Mouse (Mus musculus) embryonic facial prominence, embryonic 14.5 days (tissue): ENCODE data around the gene Sele. TPM values are rescaled to one million over a fixed set of nuclear protein-coding genes. Genes with fewer than 3 reads are reported as not detected.

Source experiments
- ATAC-seq: fragments of 200-750 bp; cut with Nextera tagmentation; 2 replicates; pipeline ENCODE4 v1.8.0; 2017; ENCODE audit warnings: low read depth, moderate number of reproducible peaks, moderate TSS enrichment
- DNase-seq: peaks from one replicate; pipeline ENCODE4 v3.0.0-alpha.2; 2015; ENCODE audit warnings: low spot score
- H3K27ac ChIP-seq: fragments of 300-500 bp; sonication (generic); replicated peaks from 2 replicates; pipeline ENCODE4 v1.5.1; 2014; ENCODE audit warnings: low read depth, mild to moderate bottlenecking, low read length, moderate library complexity
- H3K27me3 ChIP-seq: fragments of 300-500 bp; sonication (generic); replicated peaks from 2 replicates; pipeline ENCODE4 v1.6.1; 2014; ENCODE audit warnings: low read length; ENCODE audit not compliant: control insufficient read depth, insufficient read depth
- H3K36me3 ChIP-seq: fragments of 300-500 bp; sonication (generic); 2 replicates; pipeline ENCODE4 v1.6.1; 2014; ENCODE audit warnings: low read length, mixed read lengths; ENCODE audit not compliant: control insufficient read depth, insufficient read depth
- H3K4me1 ChIP-seq: fragments of 300-500 bp; sonication (generic); 2 replicates; pipeline ENCODE4 v1.6.1; 2014; ENCODE audit warnings: antibody characterized with exemption, low read length; ENCODE audit not compliant: control insufficient read depth, insufficient read depth
- H3K4me2 ChIP-seq: fragments of 300-500 bp; sonication (generic); 2 replicates; pipeline ENCODE4 v1.6.1; 2014; ENCODE audit warnings: low read depth, mild to moderate bottlenecking, low read length, moderate library complexity, mixed read lengths
- H3K4me3 ChIP-seq: fragments of 300-500 bp; sonication (generic); 2 replicates; pipeline ENCODE4 v1.5.1; 2014; ENCODE audit warnings: low read depth, mild to moderate bottlenecking, low read length
- H3K9ac ChIP-seq: fragments of 300-500 bp; sonication (generic); 2 replicates; pipeline ENCODE4 v1.6.1; 2014; ENCODE audit warnings: low read depth, mild to moderate bottlenecking, low read length, moderate library complexity, mixed read lengths
- H3K9me3 ChIP-seq: fragments of 300-500 bp; sonication (generic); 2 replicates; pipeline ENCODE4 v1.6.1; 2016; ENCODE audit warnings: low read length; ENCODE audit not compliant: control insufficient read depth
- WGBS: fragments of 180-500 bp; shearing (Covaris S2); extraction: QIAGEN DNeasy Blood & Tissue Kit; methylation state at CpG from one replicate; pipeline ENCODE4 v1.1.7; 2014; 5-methylcytosine and 5-hydroxymethylcytosine counted together
- polyA plus RNA-seq: library from polyadenylated mRNA; unstranded; fragments of >200 nt; fragmentation: Nextera tagmentation; extraction: Ambion mirVana; gene quantifications from 2 replicates; pipeline ENCODE4 v1.2.1, GENCODE M21; 2014

The Sele gene
- polyA plus RNA-seq, 1 experiment from 2014 or later, result 0.25 TPM

DNA sequence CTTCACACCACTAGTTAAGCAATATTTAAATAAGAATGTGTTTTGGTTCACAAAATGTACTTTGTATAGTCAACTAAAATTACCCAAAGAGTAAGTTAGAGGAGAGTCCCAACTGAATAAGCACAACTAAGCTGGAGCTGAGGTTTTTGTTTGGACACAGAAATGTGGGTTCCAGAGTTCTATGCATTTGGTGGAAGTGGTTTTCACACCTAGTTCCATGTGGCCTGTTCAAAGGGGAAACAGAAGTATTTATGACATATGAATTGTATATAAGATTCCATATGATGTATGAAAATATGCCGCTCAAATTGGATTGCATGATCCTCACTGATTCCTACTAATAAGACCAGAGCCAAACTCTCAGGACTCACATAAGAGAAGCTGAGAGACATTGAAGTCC lies 27.4 kb downstream of the Sele start:
- no peaks in the 10 kb centered on the region for H3K4me1 ChIP-seq
- DNase-seq, result no peak
- WGBS, result 84% methylated on average over 1 of the region's 1 CpGs
- H3K27me3 ChIP-seq, result no peaks in the 10 kb centered on the region
- no peak overlapping the region for H3K27ac ChIP-seq
- H3K9me3 ChIP-seq, result no peaks in the 10 kb centered on the region
- H3K4me3 ChIP-seq, result no peak overlapping the region
- H3K9ac ChIP-seq, result no peak overlapping the region
- H3K4me2 ChIP-seq, result no peak overlapping the region
- H3K36me3 ChIP-seq, result no peaks in the 10 kb centered on the region
- ATAC-seq, result no peak

DNA sequence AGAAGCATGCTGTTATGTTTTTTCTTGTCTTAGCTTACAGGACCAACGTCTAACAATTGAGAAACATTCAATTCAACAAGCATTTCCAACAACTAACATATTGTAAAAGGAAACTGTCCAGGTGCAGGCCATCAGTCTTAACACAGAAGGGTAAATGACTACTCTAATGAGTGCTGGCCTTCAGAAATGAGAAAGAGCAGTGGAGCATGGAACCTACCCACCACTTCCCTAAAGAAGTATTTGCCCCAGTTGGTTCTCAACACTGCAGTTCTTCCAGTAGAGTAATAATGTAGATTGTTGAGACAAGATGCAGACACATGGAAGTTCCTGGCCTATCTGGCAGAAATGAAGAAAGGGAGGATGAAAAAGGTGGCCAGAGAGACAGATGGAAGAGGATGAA lies 28.4 kb downstream of the Sele start:
- H3K4me1 ChIP-seq, result no peaks in the 10 kb centered on the region
- no peak overlapping the region for H3K27ac ChIP-seq
- no peaks in the 10 kb centered on the region for H3K9me3 ChIP-seq
- H3K4me3 ChIP-seq, result no peak overlapping the region
- DNase-seq (no peak), ATAC-seq (no peak)
- H3K36me3 ChIP-seq, result no peaks in the 10 kb centered on the region
- H3K4me2 ChIP-seq, result no peak overlapping the region
- H3K27me3 ChIP-seq, result no peaks in the 10 kb centered on the region
- WGBS, result 51% methylated on average over 1 of the region's 1 CpGs
- H3K9ac ChIP-seq, result no peak overlapping the region

DNA sequence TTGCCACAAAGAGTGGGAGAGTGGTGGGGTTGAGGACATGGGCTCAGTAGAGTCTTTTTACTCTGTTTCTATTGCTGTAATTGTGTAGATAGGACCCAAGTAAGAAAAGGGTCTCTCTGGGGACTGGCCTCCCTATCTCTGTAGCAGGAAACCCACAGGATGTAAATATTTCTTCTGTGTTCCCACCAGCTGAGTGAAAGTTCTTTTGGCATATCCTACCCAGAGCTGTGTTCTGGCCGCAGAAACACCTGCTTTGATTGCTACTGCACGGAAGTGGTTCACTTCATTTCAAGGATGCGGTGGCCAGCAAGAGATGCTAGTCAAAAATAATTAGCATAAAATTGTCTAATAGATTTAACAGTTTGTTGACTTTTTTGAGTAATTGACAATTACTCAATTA lies 29.0 kb downstream of the Sele start:
- ATAC-seq, result no peak
- DNase-seq, result no peak
- 86% methylated on average over 3 of the region's 3 CpGs for WGBS

DNA sequence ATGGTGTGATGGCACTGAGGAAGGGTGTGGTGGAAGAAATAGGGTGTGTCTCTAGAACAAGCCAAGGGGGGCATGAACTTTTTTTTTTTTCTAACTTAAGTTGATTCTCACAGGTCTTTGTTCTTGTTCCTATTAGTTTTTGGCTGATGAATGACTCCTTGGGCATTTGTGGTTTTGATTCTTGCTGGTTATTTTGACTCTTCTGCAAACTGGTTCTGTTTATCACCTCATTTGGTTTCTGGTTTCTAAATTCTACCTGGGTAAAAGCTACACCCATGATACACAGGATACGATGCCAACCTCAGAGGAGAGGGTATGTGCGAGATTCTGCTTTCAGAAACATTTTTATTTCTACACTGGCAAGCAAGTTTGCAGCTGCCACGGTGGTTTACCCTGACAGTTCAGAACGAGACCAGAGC lies 30.3 kb downstream of the Sele start:
- H3K4me2 ChIP-seq, result no peak overlapping the region
- ATAC-seq (no peak), DNase-seq (no peak)
- no peak overlapping the region for H3K27ac ChIP-seq
- WGBS, result 81% methylated on average over 4 of the region's 4 CpGs
- H3K4me1 ChIP-seq, result no peaks in the 10 kb centered on the region
- no peaks in the 10 kb centered on the region for H3K9me3 ChIP-seq
- no peak overlapping the region for H3K4me3 ChIP-seq
- H3K36me3 ChIP-seq, result no peaks in the 10 kb centered on the region
- no peaks in the 10 kb centered on the region for H3K27me3 ChIP-seq
- no peak overlapping the region for H3K9ac ChIP-seq

More for the DNA sequence above, 29.0 kb downstream of the Sele start:
- H3K27ac ChIP-seq, result no peak overlapping the region
- H3K4me2 ChIP-seq, result no peak overlapping the region
- H3K9ac ChIP-seq, result no peak overlapping the region
- H3K4me3 ChIP-seq, result no peak overlapping the region
- H3K36me3 ChIP-seq, result no peaks in the 10 kb centered on the region
- no peaks in the 10 kb centered on the region for H3K4me1 ChIP-seq
- H3K9me3 ChIP-seq, result no peaks in the 10 kb centered on the region
- H3K27me3 ChIP-seq, result no peaks in the 10 kb centered on the region

DNA sequence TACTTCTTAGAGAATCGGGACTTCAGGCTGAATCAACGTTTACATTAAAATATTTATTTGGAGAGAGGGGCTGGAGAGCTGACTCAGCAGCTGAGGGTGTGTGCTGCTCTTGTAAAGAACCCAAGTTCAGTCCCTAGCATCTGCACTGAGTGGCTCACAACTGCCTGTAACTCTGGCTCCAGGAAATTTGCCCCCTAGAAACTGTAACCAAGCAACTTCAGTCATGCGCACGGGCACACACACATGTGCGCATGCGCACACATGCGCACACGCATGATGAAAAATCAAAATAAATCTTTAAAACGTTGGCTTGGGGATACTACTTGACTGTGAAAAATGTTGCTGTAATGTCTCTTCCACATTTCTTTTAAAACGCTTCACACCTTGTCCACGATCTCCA lies 31.1 kb downstream of the Sele start:
- Histone ChIP-seq H3K4me3 (no peak overlapping the region), H3K27me3 (no peaks in the 10 kb centered on the region), H3K4me1 (no peaks in the 10 kb centered on the region), H3K4me2 (no peak overlapping the region), H3K27ac (no peak overlapping the region), H3K9me3 (no peaks in the 10 kb centered on the region), H3K9ac (no peak overlapping the region), H3K36me3 (no peaks in the 10 kb centered on the region)
- no peak for DNase-seq
- ATAC-seq, result no peak
- 82% methylated on average over 11 of the region's 11 CpGs for WGBS

DNA sequence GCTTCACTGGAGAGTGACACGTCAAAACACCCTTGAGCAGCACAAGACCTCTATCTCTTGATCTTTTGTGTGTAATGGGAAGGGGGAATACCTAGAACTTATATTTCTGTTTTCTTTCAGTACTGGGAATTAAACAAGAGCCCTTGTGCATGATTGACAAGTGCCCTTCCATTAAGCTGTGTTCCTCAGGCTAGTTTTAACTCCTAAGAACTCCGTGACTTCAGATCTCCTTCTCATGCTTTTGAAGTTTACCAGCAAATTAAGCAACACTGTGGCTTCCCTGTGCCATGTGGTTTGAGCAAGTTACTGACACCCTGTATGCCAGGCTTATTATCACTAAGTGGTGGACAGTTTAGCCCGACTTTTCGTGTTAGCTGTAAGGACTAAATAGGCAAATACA lies 35.0 kb downstream of the Sele start:
- no peaks in the 10 kb centered on the region for H3K4me1 ChIP-seq
- WGBS, result 83% methylated on average over 4 of the region's 4 CpGs
- H3K9ac ChIP-seq, result no peak overlapping the region
- no peaks in the 10 kb centered on the region for H3K36me3 ChIP-seq
- no peak overlapping the region for H3K27ac ChIP-seq
- H3K4me3 ChIP-seq, result no peak overlapping the region
- DNase-seq (no peak), ATAC-seq (no peak)
- no peak overlapping the region for H3K4me2 ChIP-seq
- no peaks in the 10 kb centered on the region for H3K9me3 ChIP-seq
- no peaks in the 10 kb centered on the region for H3K27me3 ChIP-seq

DNA sequence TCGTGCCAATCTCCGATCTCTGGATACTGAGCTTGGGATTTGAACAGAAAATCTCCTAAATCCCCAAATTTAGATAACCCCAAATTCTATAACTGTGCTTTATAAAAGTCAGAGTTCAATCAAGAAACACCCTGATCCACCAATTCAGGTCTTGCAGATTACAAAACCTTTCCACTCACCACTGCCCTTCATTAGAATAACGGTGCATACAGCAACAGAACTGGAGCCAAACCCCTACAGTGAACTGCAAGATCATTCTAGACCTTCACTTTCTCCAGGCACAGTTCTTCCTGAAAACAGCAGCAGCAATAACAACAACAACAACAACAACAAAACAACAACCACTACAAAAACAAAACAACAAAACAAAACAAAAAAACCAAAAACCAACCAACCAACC lies 38.8 kb downstream of the Sele start:
- DNase-seq (no peak), ATAC-seq (no peak)
- H3K27ac ChIP-seq, result no peak overlapping the region
- no peak overlapping the region for H3K4me2 ChIP-seq
- no peaks in the 10 kb centered on the region for H3K9me3 ChIP-seq
- no peak overlapping the region for H3K4me3 ChIP-seq
- no peaks in the 10 kb centered on the region for H3K36me3 ChIP-seq
- WGBS, result 82% methylated on average over 3 of the region's 3 CpGs
- no peak overlapping the region for H3K9ac ChIP-seq
- H3K4me1 ChIP-seq, result no peaks in the 10 kb centered on the region
- no peaks in the 10 kb centered on the region for H3K27me3 ChIP-seq

DNA sequence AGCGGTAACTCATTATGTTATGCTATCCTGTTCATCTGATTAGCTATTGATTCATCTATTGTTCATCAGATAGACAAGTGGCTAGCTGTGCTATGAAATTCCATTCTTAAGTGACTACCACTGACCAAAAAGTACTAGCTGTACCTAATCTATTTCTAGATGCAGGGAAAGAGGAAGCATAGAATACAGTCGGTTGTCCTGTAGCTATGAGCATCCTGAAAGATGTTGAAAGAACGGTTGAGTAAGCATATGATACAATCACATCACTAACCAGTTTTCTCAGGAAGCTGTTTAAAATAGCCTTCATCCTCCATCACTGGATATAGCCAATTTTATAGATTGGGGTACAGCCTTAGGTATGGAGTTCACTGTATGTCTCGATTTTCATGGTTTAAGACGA lies 39.8 kb downstream of the Sele start:
- ATAC-seq (no peak), DNase-seq (no peak)
- Histone ChIP-seq H3K9ac (no peak overlapping the region), H3K27ac (no peak overlapping the region), H3K4me3 (no peak overlapping the region), H3K27me3 (no peaks in the 10 kb centered on the region), H3K36me3 (no peaks in the 10 kb centered on the region), H3K9me3 (no peaks in the 10 kb centered on the region), H3K4me2 (no peak overlapping the region), H3K4me1 (no peaks in the 10 kb centered on the region)
- 87% methylated on average over 5 of the region's 5 CpGs for WGBS

DNA sequence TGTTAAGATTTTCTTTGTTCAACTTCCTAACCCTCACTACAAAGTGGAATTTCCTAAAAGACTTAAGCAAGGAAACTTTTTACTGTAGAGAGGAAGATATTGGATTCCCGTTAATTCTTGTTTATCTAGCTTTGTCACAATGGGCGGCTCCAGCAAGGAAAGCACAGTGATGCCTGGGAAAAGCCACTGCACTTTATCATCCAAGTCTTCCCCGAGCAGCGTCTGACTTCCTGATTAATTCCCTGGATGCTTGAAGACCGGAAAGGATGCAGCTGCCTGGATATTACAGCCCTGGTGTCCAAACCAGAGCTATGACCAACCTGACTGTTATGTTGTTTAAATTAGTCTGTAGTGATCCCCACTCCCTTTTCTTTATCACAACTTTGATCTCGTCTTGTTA lies 48.7 kb downstream of the Sele start:
- Histone ChIP-seq H3K9me3 (no peaks in the 10 kb centered on the region), H3K4me1 (no peaks in the 10 kb centered on the region), H3K36me3 (no peaks in the 10 kb centered on the region), H3K9ac (no peak overlapping the region), H3K4me3 (no peak overlapping the region), H3K27me3 (no peaks in the 10 kb centered on the region), H3K4me2 (no peak overlapping the region), H3K27ac (no peak overlapping the region)
- 63% methylated on average over 6 of the region's 6 CpGs for WGBS
- DNase-seq (peak; percentile 7), ATAC-seq (no peak)
